Mouse (Mus musculus) Muller cell, postnatal 12 days (primary cell): ENCODE results near the gene Trpm3.
A peak's percentile ranks its signal among the peaks of the same experiment; 100 is the strongest.

Experiments
- DNase-seq: peaks from one replicate; pipeline ENCODE4 v3.0.0-alpha.2; 2015; ENCODE audit errors: inconsistent ontology term

Gene Trpm3

GRCm38 (mm10) chr19:22473030-22473712 lies 334.3 kb downstream of the Trpm3 start:
- no peak for DNase-seq

DNA sequence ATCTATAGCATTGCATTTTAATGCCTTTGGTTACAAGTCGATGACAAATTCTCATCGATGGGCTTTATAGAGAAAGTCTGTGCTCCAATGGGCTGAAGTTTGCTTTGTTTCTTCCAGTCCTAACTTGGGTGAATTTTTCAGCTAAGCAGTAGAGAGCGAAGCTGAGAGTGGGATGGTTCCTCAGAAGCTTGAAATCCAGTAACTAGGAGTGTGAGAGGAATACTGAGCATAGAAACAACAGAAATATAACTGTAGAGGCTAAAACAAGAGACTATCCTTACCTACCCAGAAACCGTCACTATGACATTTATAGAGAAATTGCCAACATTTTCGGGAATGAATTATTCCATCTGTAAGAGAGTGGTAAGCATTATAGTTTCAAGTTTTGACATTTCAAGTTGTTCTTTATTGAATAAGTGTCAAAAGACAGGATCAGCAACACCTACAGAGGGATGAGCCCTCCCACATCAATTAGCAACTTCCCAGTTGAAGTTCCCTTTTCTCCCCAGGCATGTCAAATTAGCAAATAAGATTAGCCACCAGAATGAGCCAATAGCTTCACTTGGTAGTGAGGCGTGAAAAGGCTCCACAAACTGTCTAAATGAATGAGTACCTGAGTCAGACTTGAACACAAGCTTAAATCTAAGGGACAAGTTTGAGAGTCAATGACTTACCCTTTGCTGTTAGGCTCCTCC lies 339.6 kb downstream of the Trpm3 start:
- DNase-seq, result no peak

GRCm38 (mm10) chr19:22503469-22503868 lies 364.6 kb downstream of the Trpm3 start:
- no peak for DNase-seq

- DNase-seq, result no peak
Measured at GRCm38 (mm10) chr19:22518508-22518907, 379.7 kb downstream of the Trpm3 start.

DNA sequence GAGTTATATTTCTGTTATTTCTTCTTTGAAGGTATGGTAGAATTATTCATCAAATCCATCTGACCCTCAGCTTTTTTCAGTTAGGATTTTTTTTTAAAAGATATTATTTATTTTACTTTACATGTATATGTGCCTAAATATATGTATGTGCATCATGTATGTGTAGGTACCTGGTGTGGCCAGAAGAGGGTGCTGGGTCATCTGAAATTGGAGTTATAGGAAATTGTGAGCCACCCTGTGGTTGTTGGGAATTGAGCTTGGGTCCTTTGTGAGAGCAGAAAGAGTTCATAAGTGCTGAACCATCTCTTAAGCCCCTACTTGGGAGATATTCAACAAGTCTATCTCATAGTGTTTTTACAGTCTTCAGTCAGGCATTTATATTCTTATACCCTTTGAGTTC lies 389.1 kb downstream of the Trpm3 start:
- no peak for DNase-seq

- no peak for DNase-seq
Measured at GRCm38 (mm10) chr19:22542990-22543709, 404.3 kb downstream of the Trpm3 start.

GRCm38 (mm10) chr19:22552179-22552578 lies 413.3 kb downstream of the Trpm3 start:
- peak; percentile 39 for DNase-seq

- peak; percentile 87 for DNase-seq
Measured at GRCm38 (mm10) chr19:22554421-22554941, 415.6 kb downstream of the Trpm3 start.

GRCm38 (mm10) chr19:22572396-22572795 lies 433.6 kb downstream of the Trpm3 start:
- DNase-seq, result peak; percentile 54

DNA sequence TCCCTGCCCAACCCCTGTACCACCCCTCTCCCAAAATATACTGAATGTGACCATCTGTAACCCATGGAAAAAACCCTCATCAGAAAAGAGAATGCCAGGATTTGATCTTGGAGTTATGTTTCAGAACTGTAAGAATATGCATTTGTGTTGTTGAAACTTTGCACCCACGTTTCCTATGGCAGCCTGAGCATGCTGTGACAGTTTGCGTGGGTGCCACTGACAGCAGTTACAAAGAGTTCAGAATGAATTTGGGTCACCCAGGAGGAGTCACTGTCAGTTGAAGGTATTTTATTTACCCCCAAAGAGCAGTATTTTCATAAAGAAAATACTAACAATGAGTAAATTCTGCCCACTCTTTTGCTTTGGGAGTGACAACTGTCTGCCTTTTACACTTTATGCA lies 434.0 kb downstream of the Trpm3 start:
- no peak for DNase-seq

DNA sequence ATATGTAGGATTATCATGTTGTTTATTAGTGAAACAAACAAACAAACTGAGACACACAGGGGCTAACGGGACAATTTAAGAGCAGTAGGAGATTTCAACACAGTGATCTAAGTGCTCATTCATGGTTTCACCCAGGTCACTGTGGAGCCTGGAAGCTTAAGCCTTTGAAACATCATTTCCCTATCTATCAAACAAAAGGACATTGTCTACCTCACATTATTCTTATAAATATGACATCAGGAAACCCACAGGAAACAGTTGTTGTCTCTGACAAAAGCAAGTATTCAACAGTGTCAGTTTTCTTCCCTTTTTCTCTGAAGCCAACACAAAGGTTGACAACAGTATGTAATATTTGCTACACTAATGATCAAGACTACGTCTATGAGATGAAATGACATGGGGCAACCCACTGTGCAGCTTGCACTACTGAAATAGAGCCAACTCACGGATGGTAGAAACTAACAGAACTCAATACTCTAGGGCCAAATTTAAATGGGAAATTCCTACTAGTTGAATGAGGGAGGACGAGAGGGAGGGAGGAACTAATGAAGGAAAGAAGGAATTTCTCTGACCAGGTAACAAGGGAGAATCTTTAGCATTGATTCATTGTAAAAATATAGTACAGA lies 443.4 kb downstream of the Trpm3 start:
- DNase-seq, result no peak

GRCm38 (mm10) chr19:22594492-22594891 lies 455.6 kb downstream of the Trpm3 start:
- no peak for DNase-seq

- peak; percentile 25 for DNase-seq
Measured at GRCm38 (mm10) chr19:22595246-22595645, 456.4 kb downstream of the Trpm3 start.

GRCm38 (mm10) chr19:22596715-22597114 lies 457.9 kb downstream of the Trpm3 start:
- peak; percentile 72 for DNase-seq

DNA sequence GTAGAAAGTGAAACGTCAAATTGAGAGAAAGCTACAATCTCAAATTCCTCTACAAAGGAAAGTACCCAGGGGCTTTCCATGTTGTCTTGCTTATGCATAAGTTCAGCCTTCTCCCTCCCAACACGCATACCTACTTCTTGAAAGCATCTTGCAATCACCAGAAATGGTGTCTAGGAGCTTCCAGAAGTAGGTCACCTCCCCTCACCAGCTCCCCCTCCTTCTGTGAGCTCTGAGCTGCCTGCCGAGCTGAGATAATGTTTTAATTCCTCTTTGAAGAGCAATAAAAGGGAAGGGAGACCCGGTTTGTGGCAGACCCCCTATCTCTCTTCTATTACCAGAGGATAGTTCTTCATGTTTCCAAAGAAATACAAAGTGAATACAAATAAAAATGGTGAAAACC lies 465.5 kb downstream of the Trpm3 start:
- DNase-seq, result peak; percentile 8

DNA sequence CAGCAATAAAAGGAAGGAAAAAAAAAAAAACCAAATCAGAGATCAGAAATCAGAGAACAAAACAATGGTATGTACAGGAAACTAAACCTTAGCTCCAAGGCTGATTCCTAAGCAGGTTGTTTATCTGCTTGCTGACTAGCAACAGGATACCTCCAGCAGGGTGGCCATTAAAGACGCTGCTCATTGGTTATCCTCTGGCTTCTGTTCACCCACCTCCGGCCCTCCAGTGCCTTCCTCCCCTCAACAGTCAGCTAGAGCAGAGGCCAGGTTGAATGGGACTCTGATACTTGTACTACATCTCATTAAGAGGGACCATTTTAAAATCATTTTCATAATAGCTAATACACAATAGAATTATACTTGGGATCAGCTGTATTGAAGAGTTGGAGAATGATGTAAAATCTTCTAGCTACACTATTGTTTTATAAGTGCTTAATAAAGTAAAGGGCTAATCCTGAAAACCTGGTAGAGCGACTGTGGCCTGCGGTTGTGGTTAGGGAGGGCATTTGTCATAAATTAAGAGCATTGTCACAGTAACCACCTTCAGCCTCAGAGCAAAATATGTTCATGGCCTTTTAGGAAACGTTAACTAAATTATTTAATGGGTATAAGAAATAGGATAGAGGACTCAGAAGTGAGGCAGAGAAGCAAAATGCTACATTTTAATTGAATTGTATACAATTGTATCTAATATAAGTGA lies 469.3 kb downstream of the Trpm3 start:
- DNase-seq, result no peak

GRCm38 (mm10) chr19:22611621-22612020 lies 472.8 kb downstream of the Trpm3 start:
- no peak for DNase-seq

GRCm38 (mm10) chr19:22615367-22615766 lies 476.5 kb downstream of the Trpm3 start:
- no peak for DNase-seq

GRCm38 (mm10) chr19:22624801-22625513 lies 486.1 kb downstream of the Trpm3 start:
- no peak for DNase-seq

DNA sequence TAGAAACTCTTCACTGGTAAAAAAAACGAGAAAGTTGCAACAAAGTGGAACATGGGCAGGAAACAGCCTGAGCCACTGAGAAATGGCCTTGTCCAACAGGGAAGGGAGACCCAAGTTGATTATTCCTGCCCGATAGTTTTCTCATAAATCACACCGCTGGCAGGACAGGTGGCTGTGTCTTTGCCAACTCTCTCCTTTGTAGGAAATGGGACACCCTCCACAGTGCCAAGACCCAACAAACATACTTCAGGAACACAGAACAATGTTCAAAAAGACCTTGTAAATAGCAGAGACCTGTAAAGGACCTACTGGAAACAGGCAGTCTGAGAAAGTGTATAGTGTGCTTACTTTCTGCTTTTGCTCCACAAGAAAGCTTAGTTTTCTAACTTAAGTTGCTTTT lies 490.0 kb downstream of the Trpm3 start:
- DNase-seq, result no peak

- peak; percentile 36 for DNase-seq
Measured at GRCm38 (mm10) chr19:22631316-22631715, 492.5 kb downstream of the Trpm3 start.
